Mouse (Mus musculus) heart, postnatal 10 days (tissue): ENCODE measurements at regions not wholly inside any gene's neighbourhood (a gene's known extent, or its start where the extent isn't known, plus 50 kb on each side); places are given as distances from the start of the nearest gene placed in this dataset.

Experiments used
- DNase-seq, 2 experiments: peaks; one replicate each; pipeline ENCODE4 v3.0.0; 2021
- intact Hi-C: fragments of 180-260 bp; cut with DNase I; formaldehyde crosslinking; loops from one replicate; pipeline ENCODE4 v1.15.1; 2025

DNA sequence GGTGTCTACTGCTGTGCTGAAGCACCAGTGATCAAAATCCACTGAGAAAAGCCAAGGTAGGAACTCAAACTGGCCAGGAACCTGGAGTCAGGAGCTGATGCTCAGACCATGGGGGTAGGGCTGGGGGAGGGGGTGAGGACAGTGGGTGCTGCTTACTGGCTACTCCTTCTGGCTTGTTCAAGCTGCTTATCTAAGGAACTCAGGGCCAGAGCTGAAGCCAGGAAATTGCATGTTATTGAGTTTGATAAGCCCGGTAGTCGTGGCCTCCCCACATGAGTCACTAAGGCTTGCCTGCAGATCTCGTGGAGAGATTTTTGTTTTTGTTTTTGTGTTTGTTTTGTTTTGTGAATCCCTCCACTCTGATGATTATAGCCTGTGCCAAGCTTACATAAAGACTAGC is 65.9 kb downstream of the Tmem215 start:
- no peak for DNase-seq
- intact Hi-C loops, result no loop called here

DNA sequence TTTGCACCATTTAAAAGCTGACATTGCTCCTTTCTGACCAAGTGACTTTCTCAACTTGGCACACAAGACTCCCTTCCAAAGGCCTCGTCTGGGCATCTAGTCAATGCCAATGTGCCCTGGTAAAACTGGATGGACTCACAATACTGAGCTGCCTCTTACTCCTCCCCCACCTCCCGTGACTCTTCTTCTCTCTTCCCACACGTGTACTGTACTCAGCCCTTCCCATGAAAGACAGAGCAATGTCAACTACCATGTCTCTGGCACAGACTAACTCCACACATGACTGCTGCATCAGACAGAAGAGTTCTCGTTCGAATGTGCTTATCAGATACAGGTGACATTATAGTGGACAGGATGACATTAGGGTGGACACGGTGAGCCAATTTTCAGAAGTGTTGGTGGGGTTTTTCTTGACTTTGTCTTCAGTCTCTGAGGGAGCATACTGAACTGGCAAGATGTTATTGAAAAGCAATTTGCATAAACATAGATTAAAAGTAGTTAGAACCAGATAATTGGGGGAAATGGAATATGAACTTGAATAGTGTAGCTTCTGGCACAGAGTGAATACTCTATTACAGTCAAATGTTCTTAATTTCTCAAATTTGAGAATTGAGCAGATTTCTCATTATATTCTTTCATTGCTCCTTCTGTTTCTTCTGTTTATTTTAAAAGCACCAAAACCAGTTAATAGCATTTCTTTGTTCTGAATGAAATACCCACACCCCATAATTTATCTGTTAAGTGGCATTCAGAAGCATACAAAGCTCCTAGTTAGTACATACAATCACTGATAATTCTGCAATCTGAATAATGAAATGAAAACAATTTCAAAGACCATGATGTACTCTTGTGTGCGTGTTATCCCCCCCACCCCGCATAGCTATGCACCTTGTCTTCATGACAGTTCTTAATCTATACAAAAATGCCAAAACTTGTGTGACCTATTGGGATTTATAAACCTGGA is 71.4 kb downstream of the Tmem215 start:
- intact Hi-C loops, result no loop called here
- no peak for DNase-seq

DNA sequence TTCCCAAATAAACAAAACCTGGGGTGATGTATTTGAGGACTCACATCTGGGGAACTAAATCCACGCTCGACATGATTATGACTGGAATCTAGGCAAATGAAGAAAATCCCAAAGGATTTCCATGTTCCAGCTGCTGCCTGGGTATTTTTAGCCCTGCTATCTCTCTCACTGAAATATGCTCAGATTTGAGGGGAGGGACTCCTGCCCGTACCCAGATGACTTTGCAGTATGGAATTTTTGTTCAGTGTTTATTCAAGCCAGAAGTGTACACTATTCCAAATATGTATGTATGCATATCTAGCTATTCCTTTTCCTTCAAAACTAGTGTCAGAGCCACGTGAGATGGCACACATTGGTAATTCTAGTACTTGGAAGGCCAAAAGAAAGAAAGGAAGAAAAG is 72.1 kb downstream of the Tmem215 start:
- intact Hi-C loops, result no loop called here
- DNase-seq, result peak; percentile 41 to 44

DNA sequence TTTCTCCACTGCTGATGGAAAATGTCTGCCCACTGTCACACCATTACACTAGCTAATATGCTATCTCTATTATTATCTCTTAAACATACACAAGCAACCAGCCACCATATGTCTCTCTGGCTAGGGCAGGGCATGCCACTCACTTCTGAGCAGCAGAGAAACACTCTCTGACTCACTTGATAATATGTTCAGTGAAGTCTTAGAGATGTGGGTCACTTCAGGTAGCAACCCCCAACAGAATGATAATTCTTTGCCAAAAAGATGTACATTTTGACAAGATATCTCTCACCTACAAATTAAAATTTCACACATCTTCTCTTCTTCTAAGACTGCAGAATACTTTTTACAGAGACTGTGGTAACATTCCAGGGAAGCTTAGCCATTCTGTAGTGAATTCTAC is 72.8 kb downstream of the Tmem215 start:
- no peak for DNase-seq
- intact Hi-C loops, result no loop called here

DNA sequence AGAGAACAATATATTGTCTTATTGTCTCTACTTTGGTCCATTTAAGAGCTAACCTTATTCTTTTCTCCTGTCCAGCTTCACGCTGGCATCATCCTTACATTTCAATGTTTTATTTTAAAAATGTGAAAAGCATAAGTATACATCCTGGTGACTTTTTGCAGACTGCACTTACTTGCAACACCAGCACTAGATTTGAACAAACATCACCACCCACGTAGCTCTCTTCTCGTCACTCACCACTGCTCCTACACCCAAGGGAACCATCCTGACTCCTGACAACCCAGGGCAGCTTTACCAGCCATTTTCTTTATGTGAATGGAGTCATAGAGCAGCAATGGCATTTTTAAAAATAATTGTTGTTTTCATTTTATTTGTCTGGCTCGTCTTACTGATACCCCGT is 73.7 kb downstream of the Tmem215 start:
- DNase-seq, result no peak
- intact Hi-C loops, result no loop called here

DNA sequence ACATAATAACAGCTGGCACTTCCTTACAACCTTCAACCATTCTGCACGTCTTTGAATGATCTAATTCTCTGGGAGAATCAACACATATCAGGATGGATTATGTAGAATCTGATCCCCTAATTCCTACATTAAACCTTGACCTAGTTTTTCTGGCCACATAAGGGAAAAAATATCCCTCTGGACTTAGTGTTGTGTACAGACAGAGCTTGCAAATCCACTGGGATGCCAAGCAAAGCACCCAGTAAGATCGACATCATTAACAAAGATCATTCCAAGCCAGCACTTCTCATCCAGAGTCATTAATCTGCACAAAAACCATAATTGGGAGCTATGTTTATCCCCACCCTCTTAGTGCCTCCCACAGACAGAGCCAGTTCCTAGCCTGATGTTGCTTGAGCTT is 87.8 kb downstream of the Tmem215 start:
- DNase-seq, result no peak
- intact Hi-C loops, result loop anchor here (10.0 kb wide), 1 partner anchor 115 kb away; no protein-coding TSS in a partner anchor

DNA sequence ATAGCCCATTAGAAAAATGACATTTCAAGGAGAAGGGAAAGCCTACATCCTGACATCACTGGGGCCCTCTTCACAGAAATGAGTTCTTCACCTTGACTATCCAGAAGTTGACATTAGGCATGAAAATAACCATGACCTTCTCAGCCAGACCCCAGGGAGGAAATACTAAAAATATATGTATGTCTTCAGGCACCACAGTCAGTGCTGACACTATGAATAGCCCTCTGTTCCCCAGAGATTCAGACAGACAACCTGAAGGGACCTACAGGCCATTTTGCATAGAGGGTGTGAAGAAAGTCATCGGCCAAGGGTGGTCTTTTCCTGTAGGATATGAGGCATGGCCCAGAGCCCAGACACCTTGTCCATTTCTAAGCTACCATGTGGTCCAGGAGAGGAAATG is 101.3 kb downstream of the Tmem215 start:
- no peak for DNase-seq
- intact Hi-C loops, result no loop called here

DNA sequence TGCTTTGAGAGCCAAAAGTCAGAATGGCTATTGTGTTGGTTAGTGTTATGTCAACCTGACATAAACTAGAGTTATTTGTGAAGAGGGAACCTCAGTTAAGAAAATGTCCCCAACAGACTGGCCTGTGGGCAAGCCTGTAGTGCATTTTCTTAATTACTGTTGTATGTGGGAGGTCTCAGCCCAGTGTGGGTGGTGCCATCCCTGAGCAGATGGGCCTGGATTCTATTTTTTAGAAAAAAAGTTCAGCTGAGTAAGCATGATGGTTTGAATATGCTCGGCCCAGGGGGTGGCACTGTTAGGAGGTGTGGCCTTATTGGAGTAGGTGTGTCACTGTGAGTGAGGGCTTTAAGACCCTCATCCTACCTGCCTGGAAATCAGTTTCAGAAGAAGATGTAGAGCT is 104.0 kb downstream of the Tmem215 start:
- intact Hi-C loops, result no loop called here
- no peak for DNase-seq

DNA sequence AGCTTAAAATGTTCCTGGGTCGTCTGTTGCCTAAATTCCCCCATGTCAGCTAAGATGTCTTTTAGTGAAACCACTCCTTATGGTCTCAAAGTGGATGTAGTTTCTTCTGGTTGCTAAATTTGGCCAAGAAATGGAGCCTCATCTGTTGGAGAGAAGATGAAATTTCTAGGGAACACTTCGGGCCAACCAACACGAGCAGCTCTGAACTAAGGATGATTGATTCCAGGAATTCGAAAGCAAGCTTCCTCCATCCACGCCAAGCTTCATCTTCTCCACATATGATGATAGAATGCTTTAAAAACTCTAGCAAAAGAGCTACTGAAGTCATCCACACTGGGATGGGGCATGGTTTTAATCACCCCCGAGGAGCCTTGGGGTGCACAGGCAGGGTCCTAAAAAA is 112.5 kb downstream of the Tmem215 start:
- intact Hi-C loops, result no loop called here
- DNase-seq, result peak; percentile 5

DNA sequence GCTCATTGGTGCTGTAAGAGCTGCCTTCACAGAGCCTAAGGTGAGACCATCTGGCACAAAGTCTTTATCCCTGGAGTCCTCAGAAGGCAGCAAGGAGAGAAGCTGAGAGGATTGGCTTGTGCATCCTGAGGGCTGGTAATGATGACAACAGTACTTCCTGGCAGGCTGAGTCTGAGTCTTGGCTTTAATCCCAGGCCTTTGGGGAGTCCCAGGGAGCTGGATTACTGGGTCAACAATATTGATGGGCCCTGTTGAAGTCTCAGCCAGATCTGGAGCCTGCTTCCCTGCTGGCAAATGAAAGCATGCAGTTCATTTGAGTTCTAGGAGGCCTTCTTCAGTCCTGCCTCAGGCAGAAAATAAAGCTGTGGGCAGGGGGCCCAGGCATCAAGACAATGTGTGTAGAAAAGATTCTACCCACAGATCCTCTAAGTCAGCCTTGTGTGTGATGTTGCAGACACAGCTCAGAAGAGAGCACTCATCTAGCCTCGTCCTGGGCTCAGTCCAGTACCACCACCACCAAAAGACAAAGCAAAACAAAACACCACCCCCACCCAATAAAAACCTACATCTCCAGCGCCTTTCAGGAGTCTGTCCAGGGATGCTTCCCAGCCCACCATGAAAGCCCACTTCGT is 113.1 kb downstream of the Tmem215 start:
- intact Hi-C loops, result no loop called here
- peak; percentile 61 to 64 for DNase-seq

DNA sequence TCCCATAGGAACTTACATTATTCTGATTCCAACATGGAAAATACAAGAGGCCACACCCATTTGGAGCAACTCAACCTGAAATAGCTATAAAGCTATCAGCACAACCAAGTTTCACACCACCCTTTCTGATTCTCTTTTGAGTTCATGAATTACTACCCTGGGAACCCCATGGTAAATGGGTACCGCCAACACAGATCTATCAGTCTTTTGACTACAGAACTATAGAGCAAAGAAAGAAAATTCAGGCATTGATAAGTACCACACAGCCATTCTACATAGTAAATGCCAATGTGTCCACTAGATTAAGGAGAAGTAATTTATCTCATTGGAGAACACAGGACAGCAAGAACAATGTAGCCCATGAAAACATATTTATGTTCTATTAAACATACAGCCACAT is 114.1 kb downstream of the Tmem215 start:
- no peak for DNase-seq
- intact Hi-C loops, result no loop called here

DNA sequence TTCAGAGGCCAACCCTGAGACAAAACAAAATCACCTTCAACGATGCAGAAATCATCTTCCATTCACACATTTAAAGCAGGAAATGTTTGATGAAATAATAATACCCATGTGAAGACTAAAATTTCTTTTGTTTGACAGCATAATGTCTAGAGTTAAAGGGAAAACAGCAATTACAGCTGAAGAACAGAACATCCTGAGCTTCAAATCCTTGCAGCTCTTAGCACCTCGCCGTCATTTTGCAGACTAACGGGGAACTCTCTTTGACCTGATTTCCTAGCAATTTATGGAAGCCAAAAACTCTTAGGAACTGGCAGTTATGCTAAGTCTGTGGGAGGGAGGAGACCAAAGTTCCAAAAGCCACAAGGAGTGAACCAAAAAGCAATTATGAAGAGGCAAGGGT is 115.3 kb downstream of the Tmem215 start:
- intact Hi-C loops, result no loop called here
- DNase-seq, result no peak

DNA sequence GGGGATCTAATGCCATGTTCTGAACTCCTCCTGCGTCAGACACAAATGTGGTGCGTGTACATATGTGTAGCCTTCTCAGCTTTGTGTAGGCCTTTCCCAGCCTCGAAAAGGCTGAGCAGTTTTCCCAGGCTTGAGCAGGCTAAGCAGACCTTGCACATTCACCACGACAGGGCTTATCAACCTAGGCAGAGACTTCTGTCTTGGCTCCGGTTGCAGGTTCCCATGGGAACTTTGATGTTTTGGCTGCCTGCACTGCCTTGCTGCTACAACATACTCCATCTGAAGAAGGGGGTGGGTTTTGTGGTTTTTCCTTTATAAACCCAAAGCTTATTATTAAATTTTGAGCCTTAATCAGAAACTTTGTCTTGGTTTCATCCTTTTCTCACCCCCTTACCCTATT is 109.2 kb downstream of the Aptx start:
- intact Hi-C loops, result no loop called here
- peak; percentile 21 to 24 for DNase-seq

DNA sequence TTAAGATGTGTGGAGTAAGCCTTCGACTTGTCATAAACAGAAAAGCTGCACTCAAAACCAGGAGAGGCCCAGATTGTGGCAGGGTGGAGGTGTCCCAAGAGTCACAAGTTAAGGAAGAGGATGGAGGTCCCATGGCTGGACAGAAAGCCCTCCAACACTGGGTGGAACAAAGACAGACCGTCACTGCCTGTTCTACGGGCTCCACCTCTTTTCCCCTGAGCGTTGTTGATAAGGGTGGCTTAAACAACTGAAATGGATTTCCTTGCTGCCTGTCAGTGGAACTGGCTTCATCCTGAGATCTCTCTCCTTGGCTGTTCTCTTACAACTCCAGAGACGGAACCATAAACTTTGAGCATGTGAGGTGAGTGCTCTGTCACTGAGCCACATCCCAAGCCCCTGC is 78.0 kb downstream of the Aptx start:
- no peak for DNase-seq
- intact Hi-C loops, result no loop called here

DNA sequence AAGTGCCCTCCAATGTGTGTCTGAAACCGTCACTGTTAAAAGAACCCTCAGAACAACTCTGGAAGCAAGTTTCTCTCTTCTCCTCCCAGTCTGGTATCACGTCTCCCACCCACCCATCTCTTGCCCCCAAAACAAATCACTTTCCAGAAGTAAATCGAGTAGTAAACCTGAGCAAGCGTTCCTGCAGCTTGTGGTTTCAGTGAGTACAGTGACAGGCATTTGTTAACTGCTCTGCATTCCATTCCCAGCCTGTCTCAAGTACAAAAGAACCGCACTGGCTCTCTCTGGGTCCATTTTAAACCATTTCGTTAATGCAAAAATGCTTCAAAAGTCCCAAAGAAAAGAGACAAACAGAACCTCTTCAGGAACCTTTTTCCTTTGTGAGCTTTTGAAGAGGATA is 77.1 kb downstream of the Aptx start:
- no peak for DNase-seq
- intact Hi-C loops, result no loop called here
